Mouse (Mus musculus) liver, adult 2 months (tissue): ENCODE measurements around the gene Zfp948.

Experiments used
- CTCF ChIP-seq: fragments of 200-500 bp; IDR thresholded peaks from 2 replicates; pipeline ENCODE4 v1.5.1; 2011; ENCODE audit warnings: low read depth, low read length, control low read depth
- POLR2A ChIP-seq: fragments of 200-500 bp; IDR thresholded peaks from 2 replicates; pipeline ENCODE4 v1.6.1; 2011; ENCODE audit warnings: low read length, control low read depth; ENCODE audit not compliant: insufficient read depth; ENCODE audit errors: extremely low read depth

DNA sequence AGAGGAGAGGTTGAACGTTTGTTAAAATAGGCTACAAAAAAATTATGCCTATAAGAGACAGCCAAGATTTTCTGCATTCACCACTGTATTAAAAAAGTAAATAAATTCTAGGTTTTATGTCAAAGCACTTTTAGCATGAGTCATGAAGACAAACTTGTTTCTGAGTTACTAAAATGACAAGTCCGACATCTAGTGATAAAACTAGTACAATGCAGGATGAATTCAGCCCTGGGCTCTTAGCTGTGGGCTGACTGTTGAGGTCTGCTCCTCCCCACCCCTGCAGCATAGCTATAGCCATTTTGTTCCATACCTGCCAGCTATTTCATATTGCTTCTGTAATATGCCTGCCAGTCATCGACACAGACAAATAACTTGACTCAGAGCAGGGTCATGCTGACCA lies 49.5 kb downstream of the Zfp948 start:
- TF ChIP-seq CTCF (no peak), POLR2A (no peak)
